Mouse (Mus musculus) layer of hippocampus, adult 11-12 months (tissue): ENCODE data around the gene Gm10491.

Experiments used
- DNase-seq: peaks from one replicate; pipeline ENCODE4 v3.0.0; 2022; ENCODE audit warnings: low spot score

Gm10491 gene

GRCm38 (mm10) chrX:7879819-7880218 is 27.8 kb downstream of the Gm10491 start:
- DNase-seq = peak; percentile 64

- no peak for DNase-seq
Observed at GRCm38 (mm10) chrX:7878495-7878894, 29.1 kb downstream of the Gm10491 start.

- DNase-seq = peak; percentile 79
Observed at GRCm38 (mm10) chrX:7878007-7878419, 29.6 kb downstream of the Gm10491 start, which contains the start of gene Pim2. Gene Pim2, plus strand, starts transcription at chrX:7878262.

GRCm38 (mm10) chrX:7869826-7870225 is 37.8 kb downstream of the Gm10491 start:
- DNase-seq = no peak

GRCm38 (mm10) chrX:7868506-7868905 is 39.1 kb downstream of the Gm10491 start:
- DNase-seq = no peak

GRCm38 (mm10) chrX:7867141-7867540 is 40.5 kb downstream of the Gm10491 start:
- no peak for DNase-seq

GRCm38 (mm10) chrX:7865786-7866185 is 41.8 kb downstream of the Gm10491 start:
- DNase-seq = no peak

- DNase-seq = no peak
Observed at GRCm38 (mm10) chrX:7865343-7865742, 42.3 kb downstream of the Gm10491 start.

- DNase-seq = no peak
Observed at GRCm38 (mm10) chrX:7864551-7864950, 43.1 kb downstream of the Gm10491 start.

- DNase-seq = no peak
Observed at GRCm38 (mm10) chrX:7863181-7863580, 44.5 kb downstream of the Gm10491 start.

- no peak for DNase-seq
Observed at GRCm38 (mm10) chrX:7859191-7859753, 48.4 kb downstream of the Gm10491 start.
